ENCODE assay signal across 9 mouse cellular contexts in genomic region chr5:31094100-31094798, GRCm38 (mm10). TPM values are rescaled to one million over a fixed set of nuclear protein-coding genes. Genes with fewer than 3 reads are reported as not detected.
A peak's percentile ranks its signal among the peaks of the same experiment; 100 is the strongest.
DNase-seq lines count a peak whose midpoint lies in the region; ATAC-seq and TF ChIP-seq lines count a peak whose summit lies in the region.
"Had no signal": no experiment of that assay in that cellular context is flagged by ENCODE, and none has a peak within 500 bp of the region (broad histone marks: within the 10 kb centered on the region; RNA-seq: fewer than 3 reads in every experiment).

No protein-coding gene starts in this region.

- peaks cover 27% of the 10 kb centered on the region for H3K4me1 ChIP-seq in kidney, embryonic 16.5 days (ENCODE audit: insufficient read depth, low read length)
- H3K4me1 ChIP-seq in brown adipose tissue, adult 24 weeks (ENCODE audit: control insufficient read depth, insufficient read depth, insufficient read length, low read length), result no peaks in the 10 kb centered on the region
- H3K4me1 ChIP-seq in hindbrain, postnatal 0 days (ENCODE audit: insufficient read depth, low read length), result peaks cover 5% of the 10 kb centered on the region

- DNase-seq in kidney, adult 9 months, result no peak
- no peak for DNase-seq in hindbrain, postnatal 0 days (ENCODE audit: low spot score)
- DNase-seq in neural tube, embryonic 10.5 days (ENCODE audit: extremely low spot score, low spot score), result peak; percentile 44
- no peak for DNase-seq in Muller cell, postnatal 12 days (ENCODE audit: inconsistent ontology term)
- DNase-seq in frontal cortex, postnatal 25 days (ENCODE audit: low spot score in 2 of 2), result no peak

- H3K9me3 ChIP-seq in kidney, embryonic 16.5 days (ENCODE audit: low read length), result no peaks in the 10 kb centered on the region
- H3K9me3 ChIP-seq in hindbrain, postnatal 0 days (ENCODE audit: low read length), result no peaks in the 10 kb centered on the region

- H3K9ac ChIP-seq in kidney, embryonic 16.5 days (replicated peaks; ENCODE audit: low read length), result no peak overlapping the region
- H3K9ac ChIP-seq in hindbrain, postnatal 0 days (replicated peaks; ENCODE audit: low read length), result no peak overlapping the region

- peak overlapping the region; percentile 36 for H3K4me3 ChIP-seq in kidney, embryonic 16.5 days (ENCODE audit: low read length)
- H3K4me3 ChIP-seq in brown adipose tissue, adult 24 weeks (ENCODE audit: insufficient read depth, low read depth, low read length), result peak overlapping the region; percentile 20
- peak overlapping the region; percentile 43 for H3K4me3 ChIP-seq in hindbrain, postnatal 0 days (ENCODE audit: low read length)

- H3K27ac ChIP-seq in kidney, embryonic 16.5 days (ENCODE audit: low read length), result no peak overlapping the region
- no peak overlapping the region for H3K27ac ChIP-seq in brown adipose tissue, adult 24 weeks (replicated peaks; ENCODE audit: low read depth, low read length)
- no peak overlapping the region for H3K27ac ChIP-seq in hindbrain, postnatal 0 days

- peak overlapping the region; percentile 57 for H3K4me2 ChIP-seq in kidney, embryonic 16.5 days (replicated peaks; ENCODE audit: low read depth, low read length)
- H3K4me2 ChIP-seq in hindbrain, postnatal 0 days (ENCODE audit: low read depth, low read length), result peak overlapping the region; percentile 52

- no peaks in the 10 kb centered on the region for H3K36me3 ChIP-seq in kidney, embryonic 16.5 days (ENCODE audit: insufficient read depth, low read length)
- H3K36me3 ChIP-seq in hindbrain, postnatal 0 days (ENCODE audit: insufficient read depth, low read length), result no peaks in the 10 kb centered on the region

- TF ChIP-seq CTCF in hindbrain, postnatal 0 days (IDR thresholded peaks at IDR 0.05; ENCODE audit: low read depth), result no peak

- ATAC-seq in kidney, embryonic 16.5 days (ENCODE audit: low FRiP score, low TSS enrichment), result no peak
- ATAC-seq in hindbrain, postnatal 0 days, result no peak
- no peak for ATAC-seq in cerebellum, adult (ENCODE audit: insufficient number of reproducible peaks, low FRiP score, low TSS enrichment)

- WGBS in kidney, embryonic 16.5 days, result 1% methylated on average over 29 of the region's 29 CpGs
- 2% methylated on average over 29 of the region's 29 CpGs for whole genome bisulfite sequencing in hindbrain, postnatal 0 days

- peaks cover 84% of the 10 kb centered on the region for H3K27me3 ChIP-seq in kidney, embryonic 16.5 days (ENCODE audit: insufficient read depth, low read length)
- H3K27me3 ChIP-seq in hindbrain, postnatal 0 days (ENCODE audit: insufficient read depth, low read length), result peaks cover 51% of the 10 kb centered on the region

RNA-seq across cellular contexts. Expression of gene Dnajc5g, which starts 11.8 kb away (rescaled TPM):
- polyA plus RNA-seq in kidney, embryonic 16.5 days (2015; fragmentation: Nextera tagmentation; extraction: Ambion mirVana), result not detected in 2 replicates
- polyA plus RNA-seq in brown adipose tissue, adult 24 weeks (2012; ENCODE audit: insufficient read depth, insufficient read length, missing spikeins), result not detected in 2 replicates
- total RNA-seq in hindbrain, postnatal 0 days (2014; rRNA removed), result not detected in 2 replicates
- polyA plus RNA-seq in hindbrain, postnatal 0 days (2015; fragmentation: Nextera tagmentation; extraction: Ambion mirVana), result not detected in 2 replicates
- total RNA-seq: left cerebral cortex, postnatal 25 days had no signal

RNA-seq across cellular contexts. Expression of gene Slc30a3, which starts 13.8 kb away (rescaled TPM):
- polyA plus RNA-seq in kidney, embryonic 16.5 days (2015; fragmentation: Nextera tagmentation; extraction: Ambion mirVana), result 3.4 and 4.5 TPM in 2 replicates
- not detected in 2 replicates for polyA plus RNA-seq in brown adipose tissue, adult 24 weeks (2012; ENCODE audit: insufficient read depth, insufficient read length, missing spikeins)
- total RNA-seq in hindbrain, postnatal 0 days (2014; rRNA removed), result 40.2 and 47.5 TPM in 2 replicates
- 33.5 and 37.2 TPM in 2 replicates for polyA plus RNA-seq in hindbrain, postnatal 0 days (2015; fragmentation: Nextera tagmentation; extraction: Ambion mirVana)

RNA-seq across cellular contexts. Expression of gene Trim54, which starts 22.3 kb away (rescaled TPM):
- 0.19 and 0.28 TPM in 2 replicates for polyA plus RNA-seq in kidney, embryonic 16.5 days (2015; fragmentation: Nextera tagmentation; extraction: Ambion mirVana)
- polyA plus RNA-seq in brown adipose tissue, adult 24 weeks (2012; ENCODE audit: insufficient read depth, insufficient read length, missing spikeins), result 3.2 and 4.2 TPM in 2 replicates
- total RNA-seq in hindbrain, postnatal 0 days (2014; rRNA removed), result 0.22 and 0.52 TPM in 2 replicates
- not detected in 2 replicates for polyA plus RNA-seq in hindbrain, postnatal 0 days (2015; fragmentation: Nextera tagmentation; extraction: Ambion mirVana)

RNA-seq across cellular contexts. Expression of gene Cad, which starts 39.7 kb away (rescaled TPM):
- polyA plus RNA-seq in kidney, embryonic 16.5 days (2015; fragmentation: Nextera tagmentation; extraction: Ambion mirVana), result 36.0 and 38.7 TPM in 2 replicates
- polyA plus RNA-seq in brown adipose tissue, adult 24 weeks (2012; ENCODE audit: insufficient read depth, insufficient read length, missing spikeins), result 6.8 and 19.9 TPM in 2 replicates
- 56.2 and 58.8 TPM in 2 replicates for total RNA-seq in hindbrain, postnatal 0 days (2014; rRNA removed)
- polyA plus RNA-seq in hindbrain, postnatal 0 days (2015; fragmentation: Nextera tagmentation; extraction: Ambion mirVana), result 8.1 and 9.1 TPM in 2 replicates

RNA-seq across cellular contexts. Expression of gene Ucn, which starts 44.4 kb away (rescaled TPM):
- polyA plus RNA-seq in kidney, embryonic 16.5 days (2015; fragmentation: Nextera tagmentation; extraction: Ambion mirVana), result not detected in 2 replicates
- not detected in 2 replicates for polyA plus RNA-seq in brown adipose tissue, adult 24 weeks (2012; ENCODE audit: insufficient read depth, insufficient read length, missing spikeins)
- not detected in 2 replicates for total RNA-seq in hindbrain, postnatal 0 days (2014; rRNA removed)
- polyA plus RNA-seq in hindbrain, postnatal 0 days (2015; fragmentation: Nextera tagmentation; extraction: Ambion mirVana), result 0.44 and 0.54 TPM in 2 replicates
